Mouse (Mus musculus) thymus, adult 2 months (tissue): Measurements from ENCODE around the gene Tex13b.

ENCODE experiments used
- CTCF ChIP-seq: fragments of 200-500 bp; IDR thresholded peaks from 2 replicates; pipeline ENCODE4 v1.5.1; 2012; ENCODE audit warnings: mild to moderate bottlenecking, control low read depth, low read length, moderate library complexity, borderline replicate concordance; ENCODE audit not compliant: control insufficient read depth, poor library complexity, insufficient read depth; ENCODE audit errors: extremely low read depth
- POLR2A ChIP-seq: fragments of 200-500 bp; IDR thresholded peaks from 2 replicates; pipeline ENCODE4 v1.6.1; 2012; ENCODE audit warnings: mild to moderate bottlenecking, low read length, control low read depth, moderate library complexity; ENCODE audit not compliant: control insufficient read depth, poor library complexity, insufficient read depth; ENCODE audit errors: extremely low read depth

DNA sequence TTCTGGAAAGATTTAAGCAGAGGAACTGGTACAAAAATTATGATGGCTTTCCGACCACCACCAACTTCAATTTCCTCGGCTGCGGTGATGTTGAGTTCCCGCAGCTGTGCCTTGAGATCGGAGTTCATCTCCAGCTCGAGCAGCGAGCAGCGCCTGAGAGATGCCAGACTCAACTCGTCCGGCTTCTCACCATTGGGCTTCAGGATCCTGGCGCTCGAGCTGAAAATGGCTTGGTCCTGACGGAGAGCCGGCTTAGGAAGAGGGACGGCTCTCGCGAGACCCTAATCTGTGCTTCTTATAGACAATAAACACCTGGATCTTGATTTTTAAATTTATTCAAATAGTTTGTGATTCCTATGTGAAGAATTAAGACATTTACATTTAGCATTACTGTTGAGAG is 9.1 kb upstream of the Tex13b start:
- TF ChIP-seq POLR2A (no peak), CTCF (no peak)
